Comparison of ENCODE assay signal across 15 mouse cellular contexts in genomic region chr1:87880856-87881255, GRCm38 (mm10). TPM values are rescaled to one million over a fixed set of nuclear protein-coding genes. Genes with fewer than 3 reads are reported as not detected.
DNase-seq lines count a peak whose midpoint lies in the region; ATAC-seq and TF ChIP-seq lines count a peak whose summit lies in the region.
"Had no signal": no experiment of that assay in that cellular context is flagged by ENCODE, and none has a peak within 500 bp of the region (broad histone marks: within the 10 kb centered on the region; RNA-seq: fewer than 3 reads in every experiment).

No protein-coding gene starts in this region.

- no peak for ATAC-seq in megakaryocyte, adult 5-6 weeks (ENCODE audit: poor library complexity, severe bottlenecking)
- ATAC-seq in forebrain, embryonic 11.5 days (replicated peaks; ENCODE audit: low FRiP score): no peak
- ATAC-seq: forebrain, embryonic 13.5 days had no signal

- no peak overlapping the region for H3ac ChIP-seq in myocyte (ENCODE audit: control insufficient read depth, insufficient read length)

- H3K27ac ChIP-seq in forebrain, embryonic 11.5 days (ENCODE audit: low read depth, low read length): no peak overlapping the region
- H3K27ac ChIP-seq: midbrain, embryonic 12.5 days; neural tube, embryonic 13.5 days had no signal

- peak overlapping the region; percentile 53 for H3K4me2 ChIP-seq in myocyte (ENCODE audit: low read depth)
- no peak overlapping the region for H3K4me2 ChIP-seq in forebrain, embryonic 11.5 days (ENCODE audit: low read depth, low read length, severe bottlenecking)
- H3K4me2 ChIP-seq: forebrain, embryonic 13.5 days; hindbrain, embryonic 15.5 days; liver, embryonic 11.5 days; midbrain, embryonic 12.5 days; neural tube, embryonic 13.5 days had no signal

- peak; percentile 70 to 82 for DNase-seq in heart, adult 9 months (ENCODE audit: low spot score in 2 of 2)
- peak; percentile 37 for DNase-seq in kidney, adult 9 months
- no peak for DNase-seq in ovary, postnatal 14 days (ENCODE audit: low spot score)
- no peak for DNase-seq in c-Kit-positive CD71-positive TER-119-positive erythroid progenitor cells, embryonic 14.5 days (ENCODE audit: low spot score)
- DNase-seq in forebrain, embryonic 11.5 days (ENCODE audit: low spot score): no peak
- DNase-seq: cerebellum, adult 9-11 months; thymus, postnatal 25 days had no signal

- H3K36me3 ChIP-seq in megakaryocyte, embryonic 14.5 days (replicated peaks; ENCODE audit: low read length): peaks cover 79% of the 10 kb centered on the region
- peaks cover 26% of the 10 kb centered on the region for H3K36me3 ChIP-seq in myocyte (ENCODE audit: control insufficient read depth, insufficient read depth)
- no peaks in the 10 kb centered on the region; the same call in 1 of the 2 replicates for H3K36me3 ChIP-seq in forebrain, embryonic 11.5 days (ENCODE audit: control insufficient read depth, insufficient read depth, low read length)

- WGBS in forebrain, embryonic 11.5 days: 88% methylated on average over 2 of the region's 2 CpGs

- peaks cover 96% of the 10 kb centered on the region for H3K4me1 ChIP-seq in megakaryocyte, embryonic 14.5 days
- H3K4me1 ChIP-seq in forebrain, embryonic 11.5 days (replicated peaks; ENCODE audit: control insufficient read depth, insufficient read depth, low read length): no peaks in the 10 kb centered on the region

- no peak for TF ChIP-seq POLR2A in myocyte (IDR thresholded peaks at IDR 0.05; ENCODE audit: insufficient read length, low read depth)

- H3K27me3 ChIP-seq in megakaryocyte, embryonic 14.5 days (replicated peaks): no peaks in the 10 kb centered on the region
- H3K27me3 ChIP-seq in myocyte (ENCODE audit: control insufficient read depth, insufficient read depth, insufficient read length): no peaks in the 10 kb centered on the region
- no peaks in the 10 kb centered on the region for H3K27me3 ChIP-seq in forebrain, embryonic 11.5 days (ENCODE audit: control insufficient read depth, insufficient read depth, low read length)
- H3K27me3 ChIP-seq: forebrain, embryonic 13.5 days; hindbrain, embryonic 15.5 days; midbrain, embryonic 12.5 days; neural tube, embryonic 13.5 days had no signal

- H3K9me3 ChIP-seq in megakaryocyte, embryonic 14.5 days: no peaks in the 10 kb centered on the region
- no peaks in the 10 kb centered on the region for H3K9me3 ChIP-seq in forebrain, embryonic 11.5 days (ENCODE audit: control insufficient read depth, low read length)
- H3K9me3 ChIP-seq: forebrain, embryonic 13.5 days; hindbrain, embryonic 15.5 days; midbrain, embryonic 12.5 days; neural tube, embryonic 13.5 days had no signal

- peak overlapping the region; percentile 88 for H3K4me3 ChIP-seq in megakaryocyte, embryonic 14.5 days (replicated peaks)
- no peak overlapping the region for H3K4me3 ChIP-seq in myocyte
- H3K4me3 ChIP-seq in forebrain, embryonic 11.5 days (ENCODE audit: low read depth, low read length): no peak overlapping the region
- H3K4me3 ChIP-seq: forebrain, embryonic 13.5 days; hindbrain, embryonic 15.5 days; midbrain, embryonic 12.5 days; neural tube, embryonic 13.5 days had no signal

- H3K79me2 ChIP-seq in myocyte (ENCODE audit: control insufficient read depth, insufficient read depth): peaks cover 45% of the 10 kb centered on the region

- H3K9ac ChIP-seq in forebrain, embryonic 11.5 days (ENCODE audit: low read length): no peak overlapping the region
- H3K9ac ChIP-seq: forebrain, embryonic 13.5 days; hindbrain, embryonic 15.5 days; midbrain, embryonic 12.5 days; neural tube, embryonic 13.5 days had no signal

TF ChIP-seq in myocyte, 11 proteins besides CTCF, POLR2A, EP300 and RAD21:
- TF ChIP-seq MAX (IDR thresholded peaks at IDR 0.05; ENCODE audit: low read depth) (no peak), REST (IDR thresholded peaks at IDR 0.05; ENCODE audit: insufficient read depth, insufficient read length) (no peak), TCF3 (IDR thresholded peaks at IDR 0.05; ENCODE audit: insufficient read length, low read depth) (peak; percentile 71), TCF12 (IDR thresholded peaks at IDR 0.05; ENCODE audit: insufficient read depth, poor library complexity, severe bottlenecking) (peak; percentile 89), MYOG (IDR thresholded peaks at IDR 0.05; ENCODE audit: control insufficient read depth in 1 of 3, insufficient read depth in 1 of 3, insufficient read length in 2 of 3, low read depth in 2 of 3) (peak; percentile 79 to 96 (median 92)), MYOD1 (IDR thresholded peaks at IDR 0.05; ENCODE audit: control insufficient read depth in 1 of 3, insufficient read length in 2 of 3, low read depth in 2 of 3) (peak; percentile 82 to 92 (median 86))

RNA-seq across cellular contexts. Expression of gene Dgkd, which starts 27.8 kb away (rescaled TPM):
- polyA plus RNA-seq in megakaryocyte, embryonic 14.5 days (2012; ENCODE audit: insufficient read depth, low replicate concordance): 10.9 and 24.3 TPM in 2 replicates
- 52.2 and 73.5 TPM in 2 replicates for total RNA-seq in megakaryocyte, adult 5-6 weeks (2015)
- 59.7 and 63.8 TPM in 2 replicates for total RNA-seq in megakaryocyte, adult 5-6 weeks (2017)
- polyA plus RNA-seq in myocyte (2012; fragmentation: generic; extraction: Trizol): 59.3 TPM
- polyA plus RNA-seq in forebrain, embryonic 11.5 days (2014; fragmentation: Nextera tagmentation; extraction: Ambion mirVana): 45.7 and 46.3 TPM in 2 replicates

Comparison
In these comparisons a context has a peak if more than half of its experiments do, and no peak if none do; other contexts are left out.
1. DNase-seq: peak in heart, adult 9 months (2 of 2) and kidney, adult 9 months (single experiment); none in ovary, postnatal 14 days (single experiment), c-Kit-positive CD71-positive TER-119-positive erythroid progenitor cells, embryonic 14.5 days (single experiment) and forebrain, embryonic 11.5 days (single experiment).